10 mouse cellular contexts compared by ENCODE assay signal in genomic region chr8:99414483-99414921, GRCm38 (mm10). TPM values are rescaled to one million over a fixed set of nuclear protein-coding genes. Genes with fewer than 3 reads are reported as not detected.
DNase-seq lines count a peak whose midpoint lies in the region; ATAC-seq lines count a peak whose summit lies in the region.
"Had no signal": no experiment of that assay in that cellular context is flagged by ENCODE, and none has a peak within 500 bp of the region (broad histone marks: within the 10 kb centered on the region; RNA-seq: fewer than 3 reads in every experiment).

No protein-coding gene starts in this region.

- peaks cover 75% of the 10 kb centered on the region for H3K27me3 ChIP-seq in heart, embryonic 13.5 days (replicated peaks)
- peaks cover 21% of the 10 kb centered on the region for H3K27me3 ChIP-seq in forebrain, embryonic 12.5 days
- peaks cover 65% of the 10 kb centered on the region for H3K27me3 ChIP-seq in midbrain, embryonic 10.5 days (ENCODE audit: low read depth, poor library complexity, severe bottlenecking)
- H3K27me3 ChIP-seq: CH12.LX had no signal

- H3K9ac ChIP-seq in heart, embryonic 13.5 days: no peak overlapping the region
- peak overlapping the region; percentile 65; the same call in 1 of the 2 replicates for H3K9ac ChIP-seq in forebrain, embryonic 12.5 days

- no peaks in the 10 kb centered on the region for H3K9me3 ChIP-seq in heart, embryonic 13.5 days
- H3K9me3 ChIP-seq in forebrain, embryonic 12.5 days: no peaks in the 10 kb centered on the region
- no peaks in the 10 kb centered on the region for H3K9me3 ChIP-seq in midbrain, embryonic 10.5 days (replicated peaks)

- DNase-seq in heart, adult 8-10 months (ENCODE audit: low spot score): no peak
- peak; percentile 52 for DNase-seq in cerebellum, adult 9-10 months
- peak; percentile 40 for DNase-seq in midbrain, embryonic 10.5 days (ENCODE audit: low spot score)
- DNase-seq in spleen, adult 12 weeks (ENCODE audit: low spot score): no peak
- DNase-seq in layer of hippocampus, adult 9-11 months: no peak
- DNase-seq: kidney, postnatal 14 days had no signal

- H3K27ac ChIP-seq in heart, embryonic 13.5 days (replicated peaks): no peak overlapping the region
- peak overlapping the region; percentile 53; the same call in 1 of the 2 replicates for H3K27ac ChIP-seq in forebrain, embryonic 12.5 days
- H3K27ac ChIP-seq in midbrain, embryonic 10.5 days (replicated peaks): peak overlapping the region; percentile 85

- peaks cover 16% of the 10 kb centered on the region for H3K4me1 ChIP-seq in heart, embryonic 13.5 days
- peaks cover 28% of the 10 kb centered on the region for H3K4me1 ChIP-seq in forebrain, embryonic 12.5 days
- H3K4me1 ChIP-seq in midbrain, embryonic 10.5 days: peaks cover 48% of the 10 kb centered on the region

- 8% methylated on average over 9 of the region's 9 CpGs for WGBS in heart, embryonic 13.5 days
- WGBS in forebrain, embryonic 12.5 days: under 1% methylated on average over 9 of the region's 9 CpGs
- WGBS in midbrain, embryonic 10.5 days: 5% methylated on average over 9 of the region's 9 CpGs

- H3K4me2 ChIP-seq in heart, embryonic 13.5 days: peak overlapping the region; percentile 96
- peak overlapping the region; percentile 93 for H3K4me2 ChIP-seq in forebrain, embryonic 12.5 days

- no peaks in the 10 kb centered on the region for H3K36me3 ChIP-seq in heart, embryonic 13.5 days
- H3K36me3 ChIP-seq in forebrain, embryonic 12.5 days (replicated peaks): no peaks in the 10 kb centered on the region
- no peaks in the 10 kb centered on the region for H3K36me3 ChIP-seq in midbrain, embryonic 10.5 days

- ATAC-seq in heart, embryonic 13.5 days (ENCODE audit: extremely low read depth, insufficient number of reproducible peaks, low FRiP score, low TSS enrichment): no peak
- peak; percentile 47; the same call in 1 of the 2 replicates for ATAC-seq in forebrain, embryonic 12.5 days (ENCODE audit: low FRiP score)
- ATAC-seq in erythroid progenitor cell, adult 5-6 weeks (replicated peaks; ENCODE audit: low FRiP score, poor library complexity, severe bottlenecking): no peak

- H3K4me3 ChIP-seq in heart, embryonic 13.5 days: peak overlapping the region; percentile 63
- peak overlapping the region; percentile 56 for H3K4me3 ChIP-seq in forebrain, embryonic 12.5 days (replicated peaks)
- H3K4me3 ChIP-seq in midbrain, embryonic 10.5 days: peak overlapping the region; percentile 76

RNA-seq across cellular contexts. Expression of gene Cdh8, which starts 1.8 kb away (rescaled TPM):
- polyA plus RNA-seq in heart, embryonic 13.5 days (2015; fragmentation: Nextera tagmentation; extraction: Ambion mirVana): 1.3 and 1.6 TPM in 2 replicates
- total RNA-seq in heart, adult 8-10 months (2022): 1 to 10 TPM in 2 of 4 experiments, under 1 TPM in 2; 0.34 to 1.3 (median 0.72) TPM
- 15.9 and 16.9 TPM in 2 replicates for polyA plus RNA-seq in forebrain, embryonic 12.5 days (2016; fragmentation: Nextera tagmentation; extraction: Ambion mirVana)
- polyA plus RNA-seq in midbrain, embryonic 10.5 days (2016; fragmentation: Nextera tagmentation; extraction: Ambion mirVana): 8.7 and 12.9 TPM in 2 replicates
- total RNA-seq in erythroid progenitor cell, adult 5-6 weeks (2015; ENCODE audit: low replicate concordance): not detected in 2 replicates
- total RNA-seq in erythroid progenitor cell, adult 5-6 weeks (2017; ENCODE audit: low replicate concordance): not detected in 2 replicates
- total RNA-seq: CH12.LX had no signal

Comparison
In these comparisons a context has a peak if more than half of its experiments do, and no peak if none do; other contexts are left out.
1. DNase-seq: peak in cerebellum, adult 9-10 months (single experiment) and midbrain, embryonic 10.5 days (single experiment); none in heart, adult 8-10 months (single experiment), spleen, adult 12 weeks (single experiment) and layer of hippocampus, adult 9-11 months (single experiment).
2. Peak in every context shown above with its lines, with median percentiles within 50 percentile points of each other: H3K4me3 ChIP-seq.